Mouse (Mus musculus): Measurements from ENCODE around the gene Brap. TPM values are rescaled to one million over a fixed set of nuclear protein-coding genes. Genes with fewer than 3 reads are reported as not detected.
A peak's percentile ranks its signal among the peaks of the same experiment; 100 is the strongest.

The Brap gene
- polyA plus RNA-seq, 1 experiment from 2014 or later, result 40.9 TPM

DNA sequence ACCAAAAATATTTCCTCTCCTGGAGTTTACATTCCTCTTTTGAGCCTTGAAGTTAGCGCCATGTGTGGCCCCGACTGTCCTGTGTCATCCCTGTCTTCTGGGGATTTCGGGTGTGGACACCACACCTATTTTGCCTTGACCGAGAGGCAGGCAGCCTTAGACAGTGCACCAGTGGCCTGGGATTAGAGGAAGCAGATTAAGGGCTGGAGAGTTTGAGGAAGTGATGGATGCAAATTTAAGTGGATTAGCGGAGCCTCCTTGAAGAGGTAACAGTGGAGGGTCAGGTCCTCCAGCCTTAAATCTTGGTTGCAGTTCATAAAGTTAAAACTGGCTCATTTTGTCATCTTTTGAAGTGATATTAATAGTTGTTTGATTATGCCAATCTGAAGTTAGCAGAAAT lies 58.1 kb downstream of the Brap start:
- TF ChIP-seq CTCF (IDR thresholded peaks at IDR 0.05; ENCODE audit: low read depth), result no peak
- Histone ChIP-seq H3K27ac (ENCODE audit: low read depth) (no peak overlapping the region), H3K9me3 (ENCODE audit: low read depth, low read length) (no peaks in the 10 kb centered on the region), H3K9ac (no peak overlapping the region), H3K4me2 (no peak overlapping the region), H3K36me3 (ENCODE audit: insufficient read depth) (peaks cover 8% of the 10 kb centered on the region; the same call in 1 of the 2 replicates), H3K27me3 (ENCODE audit: insufficient read depth, low read length) (no peaks in the 10 kb centered on the region), H3K4me3 (ENCODE audit: low read depth, low read length) (no peak overlapping the region), H3K4me1 (ENCODE audit: insufficient read depth) (peaks cover 10% of the 10 kb centered on the region)
- 68% methylated on average over 5 of the region's 5 CpGs for WGBS
- no peak for ATAC-seq (ENCODE audit: insufficient read depth)
- no peak for DNase-seq

GRCm38 (mm10) chr5:121720888-121721585 lies 60.7 kb downstream of the Brap start:
- no peak for DNase-seq
- Histone ChIP-seq H3K4me1 (ENCODE audit: insufficient read depth) (no peaks in the 10 kb centered on the region; the same call in 1 of the 2 replicates), H3K9me3 (ENCODE audit: low read depth, low read length) (no peaks in the 10 kb centered on the region), H3K36me3 (ENCODE audit: insufficient read depth) (peaks cover 8% of the 10 kb centered on the region; the same call in 1 of the 2 replicates), H3K4me3 (ENCODE audit: low read depth, low read length) (no peak overlapping the region), H3K27me3 (ENCODE audit: insufficient read depth, low read length) (no peaks in the 10 kb centered on the region), H3K4me2 (no peak overlapping the region), H3K27ac (ENCODE audit: low read depth) (no peak overlapping the region), H3K9ac (no peak overlapping the region)
- TF ChIP-seq CTCF (IDR thresholded peaks at IDR 0.05; ENCODE audit: low read depth), result peak; percentile 40; the same call in 1 of the 2 replicates
- 88% methylated on average over 5 of the region's 5 CpGs for WGBS
- ATAC-seq (ENCODE audit: insufficient read depth), result no peak

GRCm38 (mm10) chr5:121721841-121722240 lies 61.5 kb downstream of the Brap start:
- Histone ChIP-seq H3K4me2 (no peak overlapping the region), H3K4me3 (ENCODE audit: low read depth, low read length) (no peak overlapping the region), H3K27me3 (ENCODE audit: insufficient read depth, low read length) (no peaks in the 10 kb centered on the region), H3K9me3 (ENCODE audit: low read depth, low read length) (no peaks in the 10 kb centered on the region), H3K36me3 (ENCODE audit: insufficient read depth) (peaks cover 8% of the 10 kb centered on the region; the same call in 1 of the 2 replicates), H3K9ac (no peak overlapping the region), H3K27ac (ENCODE audit: low read depth) (no peak overlapping the region), H3K4me1 (ENCODE audit: insufficient read depth) (no peaks in the 10 kb centered on the region)
- WGBS, result 43% methylated on average over 3 of the region's 3 CpGs
- TF ChIP-seq CTCF (IDR thresholded peaks at IDR 0.05; ENCODE audit: low read depth), result no peak
- ATAC-seq (ENCODE audit: insufficient read depth), result no peak
- no peak for DNase-seq

DNA sequence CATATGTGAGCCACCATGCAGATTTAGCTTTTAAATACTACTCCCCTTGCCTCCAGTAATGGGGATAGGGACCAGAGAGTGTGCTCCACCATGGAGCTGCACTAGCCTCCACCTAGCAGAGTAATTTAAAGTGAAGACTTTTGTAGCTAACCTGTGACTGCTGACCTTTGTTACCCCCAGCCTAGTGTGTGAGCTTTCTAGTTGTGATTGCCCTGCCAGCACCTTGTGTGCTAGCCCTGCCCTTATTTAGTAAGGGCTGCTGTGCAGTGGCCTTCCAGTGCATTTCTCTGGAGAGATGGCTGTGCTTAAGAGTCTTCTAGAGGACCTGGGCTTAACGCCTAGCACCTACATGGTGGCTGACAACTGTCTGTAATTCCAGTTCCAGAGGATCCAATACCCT lies 64.3 kb downstream of the Brap start:
- no peak overlapping the region for H3K9ac ChIP-seq
- H3K27ac ChIP-seq (ENCODE audit: low read depth), result no peak overlapping the region
- no peaks in the 10 kb centered on the region for H3K9me3 ChIP-seq (ENCODE audit: low read depth, low read length)
- DNase-seq (no peak), ATAC-seq (ENCODE audit: insufficient read depth) (no peak)
- TF ChIP-seq CTCF (IDR thresholded peaks at IDR 0.05; ENCODE audit: low read depth), result no peak
- H3K36me3 ChIP-seq (ENCODE audit: insufficient read depth), result peaks cover 6% of the 10 kb centered on the region; the same call in 1 of the 2 replicates
- no peaks in the 10 kb centered on the region for H3K27me3 ChIP-seq (ENCODE audit: insufficient read depth, low read length)
- no peak overlapping the region for H3K4me2 ChIP-seq
- no peaks in the 10 kb centered on the region for H3K4me1 ChIP-seq (ENCODE audit: insufficient read depth)
- H3K4me3 ChIP-seq (ENCODE audit: low read depth, low read length), result no peak overlapping the region
- 78% methylated on average over 1 of the region's 1 CpGs for WGBS

DNA sequence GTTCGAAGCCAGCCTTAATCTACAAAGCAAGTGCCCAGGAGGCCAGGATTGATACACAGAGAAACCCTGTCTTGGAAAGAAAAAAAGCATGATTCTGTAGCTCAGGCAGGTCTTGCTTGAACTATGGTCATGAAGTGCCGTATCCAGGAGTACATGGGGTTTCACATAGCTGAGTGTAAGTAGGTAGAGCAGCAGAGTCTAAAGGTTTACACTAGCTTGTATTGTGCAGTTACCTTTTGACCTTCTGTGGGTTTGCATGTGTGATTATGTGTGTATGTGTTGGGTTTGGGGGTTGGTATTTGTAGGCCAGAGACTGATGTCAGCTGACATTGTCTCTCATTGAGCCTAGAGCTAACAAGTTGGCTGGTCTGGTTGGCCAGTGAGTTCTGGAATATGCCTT lies 69.7 kb downstream of the Brap start:
- H3K9ac ChIP-seq, result no peak overlapping the region
- 92% methylated on average over 2 of the region's 2 CpGs for WGBS
- TF ChIP-seq CTCF (IDR thresholded peaks at IDR 0.05; ENCODE audit: low read depth), result no peak
- no peak for ATAC-seq (ENCODE audit: insufficient read depth)
- no peak overlapping the region for H3K4me3 ChIP-seq (ENCODE audit: low read depth, low read length)
- no peak overlapping the region for H3K4me2 ChIP-seq
- H3K36me3 ChIP-seq (ENCODE audit: insufficient read depth), result peaks cover 6% of the 10 kb centered on the region; the same call in 1 of the 2 replicates
- no peaks in the 10 kb centered on the region for H3K4me1 ChIP-seq (ENCODE audit: insufficient read depth)
- H3K27me3 ChIP-seq (ENCODE audit: insufficient read depth, low read length), result no peaks in the 10 kb centered on the region
- no peak for DNase-seq
- no peak overlapping the region for H3K27ac ChIP-seq (ENCODE audit: low read depth)
- H3K9me3 ChIP-seq (ENCODE audit: low read depth, low read length), result no peaks in the 10 kb centered on the region

DNA sequence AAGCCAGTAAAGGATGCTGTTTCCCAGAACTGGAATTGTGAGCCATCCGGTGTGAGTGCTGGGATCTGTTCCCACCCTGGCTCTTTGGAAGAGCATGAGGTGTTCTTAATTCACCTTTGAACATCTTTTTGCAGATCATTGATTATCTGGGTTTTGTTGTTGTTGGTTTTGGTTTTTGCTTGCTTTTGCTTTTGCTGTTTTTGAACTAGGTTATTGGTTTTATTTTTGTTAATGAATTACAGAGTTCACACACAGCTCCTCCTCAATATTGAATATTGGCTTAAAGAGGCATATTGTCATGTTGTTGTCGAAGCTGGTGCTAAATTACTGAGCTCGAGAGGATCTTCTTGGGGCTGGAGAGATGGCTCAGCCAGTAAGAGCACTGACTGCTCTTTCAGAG lies 76.3 kb downstream of the Brap start:
- Histone ChIP-seq H3K27ac (ENCODE audit: low read depth) (no peak overlapping the region), H3K27me3 (ENCODE audit: insufficient read depth, low read length) (no peaks in the 10 kb centered on the region), H3K4me1 (ENCODE audit: insufficient read depth) (no peaks in the 10 kb centered on the region), H3K36me3 (ENCODE audit: insufficient read depth) (no peaks in the 10 kb centered on the region; the same call in 1 of the 2 replicates), H3K4me2 (no peak overlapping the region), H3K9me3 (ENCODE audit: low read depth, low read length) (no peaks in the 10 kb centered on the region), H3K4me3 (ENCODE audit: low read depth, low read length) (no peak overlapping the region), H3K9ac (no peak overlapping the region)
- WGBS, result 90% methylated on average over 3 of the region's 3 CpGs
- no peak for ATAC-seq (ENCODE audit: insufficient read depth)
- TF ChIP-seq CTCF (IDR thresholded peaks at IDR 0.05; ENCODE audit: low read depth), result no peak
- DNase-seq, result no peak

Other genes with a start within 250 kb of the Brap start
- 1.7 and 2.0 TPM in 2 replicates for gene Tmem116, start 208.7 kb upstream of the Brap start, polyA plus RNA-seq (2014; fragmentation: Nextera tagmentation; extraction: Ambion mirVana)
- 117 TPM in 2 replicates for gene Erp29, start 208.1 kb upstream of the Brap start, polyA plus RNA-seq (2014; fragmentation: Nextera tagmentation; extraction: Ambion mirVana)
- 0.11 TPM in 1 of 2 replicates, not detected in the other for gene Adam1b, start 157.1 kb upstream of the Brap start, polyA plus RNA-seq (2014; fragmentation: Nextera tagmentation; extraction: Ambion mirVana)
- 1.6 and 1.7 TPM in 2 replicates for gene Adam1a, start 115.1 kb upstream of the Brap start, polyA plus RNA-seq (2014; fragmentation: Nextera tagmentation; extraction: Ambion mirVana)
- not detected in 2 replicates for gene Gm42878, start 115.1 kb upstream of the Brap start, polyA plus RNA-seq (2014; fragmentation: Nextera tagmentation; extraction: Ambion mirVana)
- gene Mapkapk5, start 114.7 kb upstream of the Brap start, polyA plus RNA-seq (2014; fragmentation: Nextera tagmentation; extraction: Ambion mirVana), result 55.1 and 57.5 TPM in 2 replicates
- gene Aldh2, start 66.7 kb upstream of the Brap start, polyA plus RNA-seq (2014; fragmentation: Nextera tagmentation; extraction: Ambion mirVana), result 123 and 125 TPM in 2 replicates
- 1.7 and 1.8 TPM in 2 replicates for gene Acad12, start 41.6 kb upstream of the Brap start, polyA plus RNA-seq (2014; fragmentation: Nextera tagmentation; extraction: Ambion mirVana)
- 1.5 and 3.0 TPM in 2 replicates for gene Acad10, start within 50 bp of the Brap start, polyA plus RNA-seq (2014; fragmentation: Nextera tagmentation; extraction: Ambion mirVana)
- gene Atxn2, start 50.8 kb downstream of the Brap start, polyA plus RNA-seq (2014; fragmentation: Nextera tagmentation; extraction: Ambion mirVana), result 79.2 and 83.9 TPM in 2 replicates
- 24.2 and 26.4 TPM in 2 replicates for gene Sh2b3, start 177.1 kb downstream of the Brap start, polyA plus RNA-seq (2014; fragmentation: Nextera tagmentation; extraction: Ambion mirVana)
- 22.2 TPM in 2 replicates for gene Pheta1, start 188.4 kb downstream of the Brap start, polyA plus RNA-seq (2014; fragmentation: Nextera tagmentation; extraction: Ambion mirVana)